Mouse (Mus musculus): ENCODE measurements at regions not wholly inside any gene's neighbourhood (a gene's known extent, or its start where the extent isn't known, plus 50 kb on each side); places are given as distances from the start of the nearest gene placed in this dataset.

GRCm38 (mm10) chr6:134320379-134320932 is 75.7 kb upstream of the Bcl2l14 start:
- peak; percentile 55 for DNase-seq (ENCODE audit: low read depth)
- TF ChIP-seq POLR2A (IDR thresholded peaks at IDR 0.05; ENCODE audit: borderline replicate concordance, extremely low read depth, insufficient read depth, insufficient read length, poor library complexity, severe bottlenecking) (no peak), CTCF (IDR thresholded peaks at IDR 0.05; ENCODE audit: borderline replicate concordance, extremely low read depth, insufficient read depth, insufficient read length) (no peak)

GRCm38 (mm10) chr6:134324001-134324400 is 72.1 kb upstream of the Bcl2l14 start:
- DNase-seq (ENCODE audit: low read depth) = no peak
- TF ChIP-seq CTCF (IDR thresholded peaks at IDR 0.05; ENCODE audit: borderline replicate concordance, extremely low read depth, insufficient read depth, insufficient read length) (no peak), POLR2A (IDR thresholded peaks at IDR 0.05; ENCODE audit: borderline replicate concordance, extremely low read depth, insufficient read depth, insufficient read length, poor library complexity, severe bottlenecking) (no peak)

GRCm38 (mm10) chr6:134325564-134325963 is 70.6 kb upstream of the Bcl2l14 start:
- no peak for DNase-seq (ENCODE audit: low read depth)
- TF ChIP-seq CTCF (IDR thresholded peaks at IDR 0.05; ENCODE audit: borderline replicate concordance, extremely low read depth, insufficient read depth, insufficient read length) (no peak), POLR2A (IDR thresholded peaks at IDR 0.05; ENCODE audit: borderline replicate concordance, extremely low read depth, insufficient read depth, insufficient read length, poor library complexity, severe bottlenecking) (no peak)

GRCm38 (mm10) chr6:134329550-134330299 is 66.4 kb upstream of the Bcl2l14 start:
- DNase-seq (ENCODE audit: low read depth) = peak; percentile 26
- no peak for TF ChIP-seq CTCF (IDR thresholded peaks at IDR 0.05; ENCODE audit: borderline replicate concordance, extremely low read depth, insufficient read depth, insufficient read length)

- DNase-seq (ENCODE audit: low read depth) = no peak
- no peak for TF ChIP-seq POLR2A (IDR thresholded peaks at IDR 0.05; ENCODE audit: borderline replicate concordance, extremely low read depth, insufficient read depth, insufficient read length, poor library complexity, severe bottlenecking)
- no peak for TF ChIP-seq CTCF (IDR thresholded peaks at IDR 0.05; ENCODE audit: borderline replicate concordance, extremely low read depth, insufficient read depth, insufficient read length)
Observed at GRCm38 (mm10) chr6:134330300-134330640, 65.8 kb upstream of the Bcl2l14 start.

GRCm38 (mm10) chr6:134332718-134333432 is 63.2 kb upstream of the Bcl2l14 start:
- no peak for TF ChIP-seq CTCF (IDR thresholded peaks at IDR 0.05; ENCODE audit: borderline replicate concordance, extremely low read depth, insufficient read depth, insufficient read length)
- TF ChIP-seq POLR2A (IDR thresholded peaks at IDR 0.05; ENCODE audit: borderline replicate concordance, extremely low read depth, insufficient read depth, insufficient read length, poor library complexity, severe bottlenecking) = no peak
- DNase-seq (ENCODE audit: low read depth) = no peak

DNA sequence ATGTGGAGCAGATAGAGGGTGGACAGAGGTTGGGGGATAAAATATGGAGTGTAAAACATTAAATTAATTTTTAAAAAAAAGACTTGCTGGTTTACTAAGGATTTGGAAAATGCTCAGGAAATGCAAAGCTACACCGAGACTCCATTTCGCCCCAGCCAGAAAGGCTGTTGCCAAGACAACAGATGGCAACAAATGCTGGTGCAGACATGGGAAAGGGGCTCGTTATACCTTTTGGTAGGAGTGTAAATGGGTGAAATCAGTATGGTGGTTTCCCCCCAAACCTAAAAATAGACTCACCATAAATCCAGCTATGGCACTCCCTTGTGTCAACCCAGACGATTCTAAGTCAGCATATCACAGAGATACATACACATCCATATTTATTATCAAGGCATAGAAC is 60.4 kb upstream of the Bcl2l14 start:
- TF ChIP-seq CTCF (IDR thresholded peaks at IDR 0.05; ENCODE audit: borderline replicate concordance, extremely low read depth, insufficient read depth, insufficient read length) (no peak), POLR2A (IDR thresholded peaks at IDR 0.05; ENCODE audit: borderline replicate concordance, extremely low read depth, insufficient read depth, insufficient read length, poor library complexity, severe bottlenecking) (no peak)
- peak; percentile 56 for DNase-seq (ENCODE audit: low read depth)

DNA sequence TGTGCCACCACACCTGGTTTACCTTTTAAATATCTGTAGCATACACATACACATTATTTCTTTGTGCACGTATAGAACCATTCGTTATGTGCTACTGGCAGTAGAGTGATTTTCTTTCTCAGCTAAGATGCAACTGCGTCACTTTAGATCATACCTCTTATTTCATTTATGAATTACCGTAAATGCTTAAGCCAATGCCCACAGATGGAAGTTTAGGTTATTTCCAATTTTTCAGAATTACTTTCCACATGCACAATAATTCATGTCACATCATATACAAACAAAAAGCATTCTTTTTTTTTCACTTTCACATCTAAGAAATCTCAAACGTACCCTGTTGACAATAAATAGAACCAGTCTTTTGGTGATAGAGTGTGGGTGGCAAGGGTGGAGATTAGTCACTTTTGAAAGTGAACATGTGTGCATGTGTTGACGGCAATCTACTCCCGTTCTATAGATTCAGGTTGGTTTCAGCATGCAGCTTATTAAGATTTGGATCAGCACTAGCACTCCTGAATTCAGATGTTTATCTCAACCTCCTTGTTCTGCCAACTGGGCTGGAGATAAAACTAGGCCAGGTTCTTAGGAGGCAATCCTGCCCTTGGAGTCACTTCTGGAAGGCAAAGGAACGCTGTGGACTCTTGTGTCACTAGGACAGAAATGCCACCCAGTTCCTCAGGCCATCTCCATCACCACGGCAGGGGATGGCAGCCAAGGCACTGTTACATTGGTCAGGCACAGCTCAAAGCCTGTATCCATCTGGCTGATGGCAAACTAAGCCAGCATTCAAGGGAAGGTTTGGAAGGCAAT is 53.1 kb upstream of the Bcl2l14 start:
- DNase-seq (ENCODE audit: low read depth) = no peak
- TF ChIP-seq POLR2A (IDR thresholded peaks at IDR 0.05; ENCODE audit: borderline replicate concordance, extremely low read depth, insufficient read depth, insufficient read length, poor library complexity, severe bottlenecking) = no peak
- no peak for TF ChIP-seq CTCF (IDR thresholded peaks at IDR 0.05; ENCODE audit: borderline replicate concordance, extremely low read depth, insufficient read depth, insufficient read length)

DNA sequence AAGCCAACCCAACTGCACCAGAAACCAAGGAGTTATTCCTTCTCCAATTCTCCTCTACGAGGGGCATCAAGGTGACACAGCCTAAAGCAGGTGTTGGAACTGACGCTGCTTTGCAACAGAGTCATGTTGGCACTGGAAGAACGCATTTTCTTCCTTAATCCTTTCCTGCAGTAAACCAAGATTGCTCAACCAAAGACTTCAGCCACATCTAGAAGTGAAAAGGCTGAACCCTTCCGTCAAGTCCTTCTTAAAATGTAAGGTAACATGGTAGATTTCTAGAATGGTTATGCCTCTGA is 52.6 kb upstream of the Bcl2l14 start:
- DNase-seq (ENCODE audit: low read depth) = no peak
- TF ChIP-seq POLR2A (IDR thresholded peaks at IDR 0.05; ENCODE audit: borderline replicate concordance, extremely low read depth, insufficient read depth, insufficient read length, poor library complexity, severe bottlenecking) (no peak), CTCF (IDR thresholded peaks at IDR 0.05; ENCODE audit: borderline replicate concordance, extremely low read depth, insufficient read depth, insufficient read length) (no peak)
